Mouse (Mus musculus): ENCODE results near the gene Abca2. TPM values are rescaled to one million over a fixed set of nuclear protein-coding genes. Genes with fewer than 3 reads are reported as not detected.
A peak's percentile ranks its signal among the peaks of the same experiment; 100 is the strongest.

Gene Abca2
- total RNA-seq, 4 experiments from 2014 or later: 42.5 to 47.2 (median 45.2) TPM

DNA sequence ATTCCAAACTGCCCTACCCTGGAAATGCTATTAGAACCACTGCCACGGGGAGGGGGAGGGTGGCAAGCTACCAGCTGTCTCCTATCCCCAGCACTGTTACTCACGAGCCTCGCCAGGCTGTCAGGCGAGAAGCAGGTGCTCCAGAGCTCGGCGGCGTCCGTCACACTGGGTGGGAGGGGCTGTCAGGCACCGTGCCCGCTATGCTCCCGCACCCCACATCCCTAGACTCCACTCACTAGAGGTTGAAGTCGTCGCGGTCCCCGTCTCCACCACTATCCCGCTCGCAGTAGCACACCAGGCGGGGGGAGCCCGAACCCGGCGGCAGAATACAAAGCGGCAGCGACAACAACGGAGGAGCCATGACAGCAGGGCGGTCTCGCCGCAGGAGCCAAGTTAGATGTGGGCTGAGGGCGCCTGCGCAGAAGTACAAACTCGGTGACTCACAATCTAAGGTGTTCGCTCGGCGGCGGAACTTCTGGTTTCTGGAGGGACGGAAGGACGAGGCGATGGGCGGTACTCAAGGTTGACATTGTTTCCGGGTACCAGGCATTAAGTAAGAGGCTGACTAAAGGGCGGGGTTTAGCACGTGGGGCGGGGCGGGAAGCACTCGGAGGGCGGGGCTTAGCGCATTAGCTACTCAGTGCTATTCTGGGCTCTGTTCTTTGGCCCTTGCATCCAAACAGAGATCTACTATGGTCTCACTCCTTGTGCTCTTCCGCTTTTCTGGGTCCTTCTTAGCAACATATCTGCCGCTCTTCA, 32.2 kb downstream of the Abca2 start, which contains the start of gene Paxx:
Gene Paxx, minus strand, starts transcription at position 544 of the 759 bp plus-strand sequence.
- peak; percentile 93 for DNase-seq (ENCODE audit: low spot score)

DNA sequence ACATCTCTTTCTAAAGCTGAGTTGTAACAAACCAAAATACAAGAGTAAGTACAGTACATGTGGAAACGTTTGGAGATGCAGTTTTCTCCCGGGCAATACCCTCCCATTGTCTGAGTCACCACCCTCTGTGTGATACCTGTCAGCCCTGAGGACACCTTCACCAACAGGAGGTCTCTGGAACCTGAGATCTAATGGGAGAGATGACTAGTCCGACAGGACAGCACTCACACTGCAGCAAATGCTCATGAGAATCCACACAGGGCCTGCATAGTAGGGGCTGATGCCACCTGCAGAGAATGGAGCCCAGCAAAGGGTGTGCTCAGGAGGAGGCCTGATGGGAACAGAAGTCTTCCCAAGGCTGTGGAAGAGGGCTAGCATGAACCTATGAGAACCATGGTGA, 32.9 kb downstream of the Abca2 start:
- no peak for DNase-seq (ENCODE audit: low spot score)

DNA sequence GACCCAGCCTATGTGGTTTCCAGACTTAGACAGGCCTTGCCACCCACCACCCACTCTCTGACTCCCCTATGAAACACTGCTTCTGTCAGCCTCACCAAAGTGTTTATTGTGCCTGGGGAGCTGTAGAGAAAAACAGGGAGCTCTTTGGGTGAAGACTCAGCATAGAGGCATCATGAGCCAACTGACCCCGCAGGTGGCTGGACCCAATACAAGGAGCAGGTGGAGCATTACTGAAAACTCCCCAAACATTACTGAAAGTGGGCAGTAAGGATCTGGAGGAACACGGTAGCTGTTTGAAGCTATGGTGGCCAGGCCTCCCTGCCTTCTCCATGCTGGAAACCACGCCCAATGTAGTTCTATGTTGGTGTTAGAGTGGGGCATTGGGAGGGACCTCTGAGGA, 35.1 kb downstream of the Abca2 start:
- DNase-seq (ENCODE audit: low spot score): no peak

DNA sequence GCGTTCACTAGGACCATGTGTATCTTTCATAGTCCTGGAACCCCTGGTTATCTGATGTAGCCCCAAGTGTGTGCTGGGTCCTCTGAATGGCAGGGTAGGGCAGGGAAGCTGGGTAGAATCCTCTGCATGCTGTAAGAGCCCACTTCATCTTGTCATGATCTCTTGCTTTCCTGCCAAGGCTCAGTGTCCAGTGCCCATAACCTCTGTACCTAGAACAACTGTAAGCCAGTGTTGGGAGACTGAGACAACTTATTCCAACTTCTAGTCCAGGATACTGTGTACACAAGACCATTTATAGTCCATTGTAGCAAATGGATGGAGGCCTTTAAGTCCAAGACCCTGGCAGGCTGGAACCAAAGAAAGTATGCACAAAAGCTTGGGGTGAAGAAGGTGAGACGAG, 36.8 kb downstream of the Abca2 start:
- no peak for DNase-seq (ENCODE audit: low spot score)

DNA sequence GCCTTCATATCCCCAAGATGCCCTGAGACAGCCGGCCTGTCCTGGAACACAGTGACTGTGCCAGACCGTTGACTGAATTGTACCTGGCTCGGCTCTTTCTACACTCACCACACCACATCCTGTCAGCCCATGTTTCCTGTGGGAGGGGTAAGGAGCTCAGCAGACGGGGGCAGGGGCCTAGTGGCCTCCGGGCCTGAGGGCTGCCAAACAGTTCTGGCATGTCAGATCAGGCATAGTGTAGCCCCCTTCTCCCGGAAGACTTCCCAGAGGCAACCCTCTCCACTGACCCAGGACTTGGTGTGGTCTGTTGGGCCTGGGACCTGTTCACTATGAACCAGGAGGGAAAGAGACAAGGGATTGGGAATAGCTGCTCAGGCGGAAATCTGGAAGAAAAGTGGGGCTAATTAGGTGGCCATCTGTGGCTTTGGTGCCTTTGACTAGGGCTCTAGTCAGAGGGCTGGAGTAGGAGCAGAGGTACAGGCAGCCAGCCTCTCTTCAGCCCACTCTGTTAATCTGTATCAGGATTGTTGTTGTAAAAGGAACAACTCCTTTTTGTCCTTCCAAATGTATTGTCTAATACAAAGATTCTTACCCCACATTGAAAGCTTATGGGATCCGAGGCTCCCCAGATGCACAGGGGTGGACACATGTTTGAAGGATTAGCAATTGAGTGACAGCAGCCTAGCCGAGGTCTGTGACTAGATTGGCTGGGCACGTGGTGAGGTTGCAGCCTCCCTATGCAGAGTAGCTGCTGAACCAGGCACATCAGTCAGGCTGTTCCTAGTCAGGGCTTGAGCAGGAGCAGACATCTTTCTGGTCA, 37.5 kb downstream of the Abca2 start:
- no peak for DNase-seq (ENCODE audit: low spot score)

DNA sequence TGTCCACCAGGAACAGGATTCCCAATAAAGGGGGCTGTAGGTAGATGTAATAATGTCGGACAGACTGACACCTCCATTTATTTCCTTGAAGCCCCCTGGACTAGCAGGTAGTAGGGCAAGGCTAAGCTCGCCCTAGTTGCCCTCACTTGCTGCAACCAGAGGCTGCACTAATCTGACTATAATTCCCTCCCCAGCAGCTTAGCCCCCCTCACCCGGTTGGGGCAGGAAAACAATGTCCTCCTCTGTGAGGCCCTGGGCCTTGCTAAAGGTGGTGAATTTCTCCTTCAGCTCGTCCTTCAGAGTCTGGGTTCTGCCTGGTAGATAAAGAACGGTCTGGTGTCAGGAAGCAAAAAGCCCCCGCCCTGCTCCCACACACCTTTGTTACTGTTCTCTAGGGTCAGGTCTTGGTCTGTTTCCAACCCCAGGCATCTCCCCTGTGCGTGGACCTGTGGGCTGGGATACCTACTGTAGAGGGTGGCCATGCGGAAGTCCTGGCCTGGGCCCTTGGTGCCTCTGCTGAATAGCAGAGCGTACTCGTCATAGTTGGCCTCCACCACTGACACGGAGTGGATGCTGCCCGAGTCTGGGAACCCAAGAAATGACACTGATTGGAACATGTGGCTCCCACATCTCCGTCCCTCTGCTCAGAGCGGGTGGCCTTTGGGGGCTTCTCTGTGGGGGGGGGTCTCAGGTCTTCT, 39.3 kb downstream of the Abca2 start:
- DNase-seq (ENCODE audit: low spot score): no peak

DNA sequence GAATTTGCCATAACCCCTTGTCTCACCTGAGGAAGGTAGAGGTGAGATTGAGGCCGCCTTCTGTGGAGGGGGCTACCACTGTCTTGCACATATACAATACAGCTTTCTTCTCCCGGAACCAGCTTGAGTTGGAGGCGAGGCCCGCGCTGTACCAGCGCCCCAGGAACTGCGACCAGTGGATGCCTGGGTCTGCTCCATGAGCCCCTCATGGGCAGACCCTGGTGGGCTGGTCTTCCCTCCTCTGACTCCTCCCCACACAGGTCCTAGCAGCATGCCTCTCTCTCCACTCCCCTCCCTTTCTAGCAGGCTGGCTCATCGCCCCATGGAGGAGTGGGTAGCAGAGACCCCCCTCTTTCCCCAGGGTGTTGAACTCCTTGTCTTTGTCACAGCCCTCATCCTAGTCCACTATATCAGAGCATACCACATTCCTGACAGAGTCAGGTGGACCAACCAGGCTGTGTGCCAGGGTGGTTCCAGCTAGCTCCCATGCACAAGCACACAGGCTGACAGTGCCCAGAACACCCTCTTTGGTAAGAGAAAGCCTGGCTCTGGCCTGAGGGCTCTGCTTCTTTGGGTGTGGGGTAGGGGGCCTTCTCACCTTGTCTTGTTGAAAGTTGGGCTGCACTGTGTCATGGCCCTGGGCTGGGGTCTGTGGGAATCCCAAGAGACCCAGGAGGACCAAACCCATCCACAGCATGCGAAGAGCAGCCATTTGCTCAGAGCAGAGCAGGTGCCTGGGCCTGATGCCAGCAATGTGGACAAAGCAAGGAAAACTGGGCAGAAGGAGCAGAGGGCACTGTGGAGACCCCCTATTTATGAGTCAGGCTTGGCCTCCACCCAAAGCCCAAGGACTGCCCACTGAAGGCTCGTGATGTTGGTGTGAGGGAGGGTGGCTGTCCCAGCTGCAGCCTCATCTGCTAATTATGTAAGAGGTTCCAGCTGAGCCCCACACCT, 40.7 kb downstream of the Abca2 start:
- DNase-seq (ENCODE audit: low spot score): peak; percentile 47

DNA sequence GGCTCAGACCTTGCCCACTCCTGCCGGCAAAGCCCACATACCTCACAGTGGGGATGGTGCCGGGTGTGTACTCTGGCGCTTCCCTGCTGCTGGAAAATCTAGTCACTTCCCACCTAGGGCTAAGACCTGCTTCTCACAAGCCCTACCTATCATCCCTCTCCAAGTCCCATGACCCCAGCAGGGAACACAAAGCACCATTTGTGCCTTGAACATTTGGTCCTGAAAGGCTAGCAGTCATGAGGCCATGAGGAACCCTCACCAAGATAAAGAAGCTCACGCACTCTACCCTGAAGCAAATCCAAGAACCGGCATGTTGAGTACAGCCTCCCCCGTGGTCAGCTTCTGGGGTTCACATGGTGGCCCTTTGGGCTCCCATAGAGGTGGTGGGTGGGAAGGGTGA, 41.5 kb downstream of the Abca2 start, which contains the start of gene Ptgds:
Gene Ptgds, minus strand, starts transcription at position 78 of the 400 bp plus-strand sequence.
- peak; percentile 43 for DNase-seq (ENCODE audit: low spot score)

DNA sequence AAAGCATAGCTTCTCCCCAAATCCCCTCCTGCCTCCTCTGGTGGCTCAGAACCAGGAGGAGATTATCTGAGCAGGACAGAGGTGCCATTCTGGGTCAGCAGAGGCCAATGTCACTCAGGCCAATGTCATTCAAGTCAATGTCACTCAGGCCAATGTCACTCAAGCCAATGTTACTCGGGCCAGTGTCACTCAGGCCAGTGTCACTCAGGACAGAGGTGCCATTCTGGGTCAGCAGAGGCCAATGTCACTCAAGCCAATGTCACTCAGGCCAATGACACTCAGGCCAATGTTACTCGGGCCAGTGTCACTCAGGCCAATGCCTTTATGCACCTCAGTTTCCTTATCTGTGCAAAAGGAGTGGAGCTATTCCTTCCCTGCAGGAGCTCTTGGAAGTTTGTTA, 44.0 kb downstream of the Abca2 start:
- no peak for DNase-seq (ENCODE audit: low spot score)

DNA sequence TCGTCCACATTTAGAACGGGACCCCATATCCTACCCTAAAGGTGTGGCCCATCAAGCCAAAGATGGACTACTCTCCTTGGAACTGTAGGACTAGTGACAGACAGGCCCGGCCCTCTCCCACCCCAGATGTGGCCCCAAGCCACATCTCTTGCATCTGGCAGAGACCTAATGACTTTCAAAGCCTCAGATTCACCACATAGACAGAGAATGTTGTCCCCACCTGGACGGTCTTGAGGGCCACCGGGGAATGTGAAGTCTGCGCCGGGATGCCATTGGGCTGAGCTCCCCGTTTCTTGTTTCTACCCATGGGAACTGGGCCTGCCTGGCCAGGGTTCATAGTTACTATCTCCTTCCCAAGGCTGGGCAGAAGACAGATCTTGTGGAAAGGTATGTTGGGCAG, 49.0 kb downstream of the Abca2 start:
- no peak for DNase-seq (ENCODE audit: low spot score)

DNA sequence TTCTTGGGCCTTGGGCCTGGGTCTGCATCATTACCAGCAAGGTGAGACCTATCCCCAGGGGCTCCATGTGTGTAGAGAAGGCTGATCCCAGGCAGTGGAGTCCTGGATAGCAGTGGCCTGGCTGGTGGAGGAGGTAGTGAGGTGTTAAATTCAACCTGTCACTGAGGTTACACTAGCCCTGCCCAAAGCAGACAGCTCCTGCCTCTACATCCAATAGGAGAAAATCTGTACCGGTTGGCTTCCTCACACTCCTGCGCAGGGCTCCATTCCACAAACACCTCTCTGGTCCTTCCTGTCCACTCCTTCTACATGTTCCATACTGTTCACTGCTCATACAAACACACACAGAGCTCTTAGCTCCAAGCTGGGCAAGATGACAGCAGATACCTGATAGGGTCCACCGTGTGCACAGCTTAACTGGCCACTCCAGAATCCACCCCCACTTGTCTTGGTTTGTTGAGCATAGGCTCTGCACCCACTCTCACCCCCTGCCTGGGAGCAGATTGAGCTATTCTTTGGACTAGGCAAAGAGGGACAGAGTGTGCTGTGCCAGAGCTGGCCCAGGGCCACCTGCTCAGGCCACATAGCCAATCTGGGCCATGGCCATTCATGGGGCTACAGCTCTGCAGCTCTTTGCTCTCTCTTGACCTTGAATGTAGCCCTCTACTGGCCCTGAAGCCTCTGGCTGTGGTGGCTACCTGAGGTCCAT, 49.6 kb downstream of the Abca2 start:
- peak; percentile 40 for DNase-seq (ENCODE audit: low spot score)

DNA sequence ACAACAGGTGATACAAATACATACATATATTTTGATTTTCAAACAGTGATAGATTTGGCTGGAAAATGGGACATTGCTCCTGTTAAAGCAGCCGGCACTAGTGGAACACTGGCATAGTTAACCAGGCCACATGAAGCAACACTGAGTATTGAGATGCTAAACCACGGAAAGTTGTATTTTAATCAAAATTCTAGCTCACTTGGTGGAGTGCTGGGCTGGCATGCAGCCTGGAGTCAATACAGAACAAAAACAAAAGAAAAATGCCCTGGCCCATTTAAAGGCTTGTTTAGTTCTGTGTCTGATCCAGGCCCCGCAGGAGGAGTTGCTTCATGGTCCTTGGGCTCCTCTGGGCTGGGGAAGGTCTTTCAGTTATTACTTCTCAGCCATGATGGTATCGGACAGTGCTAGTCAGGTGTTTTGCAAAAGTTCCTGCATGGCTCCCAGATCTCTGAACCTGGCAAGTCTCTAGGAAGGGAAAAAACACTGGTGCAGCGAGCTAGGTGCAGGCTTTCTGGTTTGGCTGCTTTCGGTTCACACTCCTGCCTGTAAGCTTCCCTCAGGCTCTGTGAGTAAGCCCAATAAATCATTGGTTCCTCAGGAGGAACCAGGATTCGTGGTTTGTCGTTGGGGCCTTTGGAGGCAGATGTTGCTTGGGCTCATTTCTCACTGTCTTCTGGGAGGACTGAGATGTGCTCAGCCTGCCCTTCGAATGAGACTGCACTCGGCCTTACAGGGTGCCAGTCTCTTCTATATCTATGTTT, 51.2 kb downstream of the Abca2 start:
- no peak for DNase-seq (ENCODE audit: low spot score)

DNA sequence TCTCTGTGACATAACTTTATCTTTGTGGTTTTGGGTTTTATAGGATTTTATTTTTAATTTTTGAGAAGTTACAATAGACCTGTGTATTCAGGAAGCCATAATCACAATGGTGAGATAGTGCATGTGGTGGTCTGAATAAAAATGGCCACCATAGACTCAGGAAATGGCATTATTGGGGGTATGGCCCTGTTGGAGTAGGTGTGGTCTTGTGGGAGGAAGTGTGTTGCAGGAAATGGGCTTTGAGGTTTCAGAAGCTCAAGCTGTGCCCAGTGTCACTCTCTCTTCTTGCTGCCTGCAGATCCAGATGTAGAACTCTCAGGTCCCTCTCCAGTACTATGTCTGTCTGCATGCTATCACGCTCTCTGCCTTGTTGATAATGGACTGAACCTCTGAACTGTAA, 52.0 kb downstream of the Abca2 start:
- DNase-seq (ENCODE audit: low spot score): no peak

DNA sequence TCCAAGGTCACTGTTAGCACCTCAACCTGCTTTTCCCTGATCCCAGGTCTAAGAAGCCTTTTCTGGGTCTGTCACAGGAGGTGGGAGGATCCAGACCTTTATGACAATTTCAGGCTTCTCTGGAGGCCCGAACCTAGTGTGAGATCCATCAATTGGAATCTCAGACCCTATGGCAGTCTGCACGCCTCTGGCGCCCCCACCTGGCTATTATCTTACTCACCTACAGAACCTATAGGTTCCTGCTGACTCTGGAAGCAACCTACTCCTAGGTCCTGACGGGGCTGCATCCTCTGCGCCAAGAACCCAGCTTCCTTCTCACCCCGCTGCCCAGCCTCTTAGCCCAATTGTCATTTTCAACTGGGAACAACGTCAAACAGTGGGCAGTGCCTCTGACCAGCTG, 54.5 kb downstream of the Abca2 start:
- DNase-seq (ENCODE audit: low spot score): no peak

DNA sequence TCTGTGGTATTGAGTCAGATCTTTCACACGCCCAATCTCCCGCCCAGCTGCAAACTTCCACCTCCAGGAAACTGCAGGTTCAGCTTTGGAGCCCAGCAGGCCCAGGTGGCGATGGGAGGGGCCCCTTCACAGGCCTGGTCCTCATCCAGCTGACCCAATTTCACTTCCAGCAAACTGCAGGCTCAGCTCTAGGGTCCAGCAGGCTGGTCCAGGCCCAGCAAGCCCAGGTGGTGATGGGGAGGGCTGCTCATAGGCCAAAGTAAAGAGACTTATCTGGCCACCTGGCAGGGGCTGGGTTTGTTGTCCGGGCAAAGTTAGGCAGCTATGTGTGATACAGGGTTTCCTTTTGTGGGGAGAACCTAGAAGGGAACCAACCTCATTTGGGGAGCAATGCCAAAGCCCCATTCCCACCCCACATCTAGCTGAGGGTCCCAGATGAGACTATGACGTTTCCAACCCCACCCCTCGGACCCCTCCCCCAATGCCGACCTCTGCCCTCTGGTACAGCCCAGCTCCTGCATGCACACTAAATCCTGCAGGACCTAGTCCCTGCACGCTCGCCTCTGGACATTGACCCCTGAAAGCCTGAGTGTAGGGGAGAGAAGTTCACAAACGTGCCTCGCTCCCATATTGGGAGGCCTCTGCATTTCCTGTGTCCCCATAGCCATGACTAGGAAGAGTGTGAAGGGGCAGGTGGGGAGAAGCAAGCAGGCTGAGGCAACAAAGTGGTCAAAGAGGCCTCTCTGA, 56.6 kb downstream of the Abca2 start:
- no peak for DNase-seq (ENCODE audit: low spot score)

DNA sequence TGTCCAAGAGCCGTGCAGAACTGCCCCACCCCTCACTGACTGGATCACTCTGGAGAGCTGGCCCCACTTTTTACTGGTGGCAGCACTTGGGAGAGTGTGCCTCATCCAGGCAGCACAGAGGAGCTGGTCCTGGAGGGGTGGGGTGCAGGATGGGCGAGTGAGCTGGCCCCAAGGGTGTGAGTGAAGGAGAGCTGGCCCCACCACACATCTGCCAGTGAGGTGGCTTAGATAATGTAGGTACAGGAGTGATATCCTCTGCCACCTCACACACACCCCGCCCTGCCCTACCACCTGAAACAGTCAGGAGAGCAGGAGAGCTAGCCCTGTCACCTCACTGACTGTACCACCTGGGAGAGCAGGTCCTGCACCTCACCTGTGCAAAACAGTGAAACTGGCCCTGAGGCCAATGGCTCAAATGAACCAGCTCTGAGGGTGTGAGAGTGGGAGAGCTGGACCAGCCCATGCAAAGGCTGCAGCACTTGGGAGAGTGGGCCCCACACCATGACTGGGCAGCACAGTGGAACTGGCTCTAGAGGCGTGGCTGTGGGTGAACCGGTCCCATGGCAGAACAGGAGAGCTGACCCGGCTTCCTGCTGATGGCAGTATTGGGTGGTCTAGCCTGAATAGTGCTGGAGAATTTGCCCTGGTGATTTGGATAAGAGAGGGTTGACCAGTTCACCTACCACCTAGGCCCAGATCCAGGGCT, 59.6 kb downstream of the Abca2 start:
- DNase-seq (ENCODE audit: low spot score): no peak

DNA sequence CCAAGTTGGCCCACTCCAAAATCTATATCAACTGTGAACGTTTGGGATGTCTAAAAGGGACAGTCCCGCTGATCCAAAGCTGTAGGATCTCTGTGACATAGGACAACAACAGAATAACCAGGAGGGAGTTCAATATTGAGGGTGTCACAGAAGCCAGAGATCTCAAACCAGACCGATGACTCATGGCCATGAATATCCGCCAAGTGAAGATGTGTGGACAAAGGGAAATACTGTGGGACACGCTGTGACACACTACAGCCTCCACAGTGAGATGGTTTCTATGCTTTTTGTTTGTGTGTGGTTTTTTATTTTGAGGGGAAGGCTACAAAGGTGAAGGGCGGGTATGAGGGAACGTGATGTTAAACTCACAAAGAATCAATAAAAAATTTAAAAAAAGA, 60.2 kb downstream of the Abca2 start:
- no peak for DNase-seq (ENCODE audit: low spot score)

DNA sequence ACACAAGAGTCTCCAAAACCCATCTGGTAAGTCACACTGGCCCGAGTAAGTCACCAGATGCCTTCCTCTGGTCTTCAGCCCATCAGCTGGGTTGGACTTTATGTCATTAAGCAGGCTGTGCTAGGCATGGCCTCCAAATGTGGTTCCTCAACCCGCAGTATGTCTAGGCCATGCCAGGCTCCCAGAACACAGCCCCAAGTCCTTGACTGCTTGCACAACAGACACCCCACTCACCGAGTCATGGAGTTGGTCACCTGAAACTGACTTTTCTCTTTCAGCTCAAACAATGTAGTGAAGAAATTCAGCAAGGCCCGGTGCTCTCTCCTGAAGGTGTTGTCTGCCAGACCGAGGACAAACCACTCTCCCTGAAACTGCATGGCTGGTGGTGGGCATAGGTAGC, 64.5 kb downstream of the Abca2 start:
- no peak for DNase-seq (ENCODE audit: low spot score)

All from heart, adult 8-10 months (tissue).